Mouse (Mus musculus): Measurements from ENCODE around the gene Ugcg.

DNA sequence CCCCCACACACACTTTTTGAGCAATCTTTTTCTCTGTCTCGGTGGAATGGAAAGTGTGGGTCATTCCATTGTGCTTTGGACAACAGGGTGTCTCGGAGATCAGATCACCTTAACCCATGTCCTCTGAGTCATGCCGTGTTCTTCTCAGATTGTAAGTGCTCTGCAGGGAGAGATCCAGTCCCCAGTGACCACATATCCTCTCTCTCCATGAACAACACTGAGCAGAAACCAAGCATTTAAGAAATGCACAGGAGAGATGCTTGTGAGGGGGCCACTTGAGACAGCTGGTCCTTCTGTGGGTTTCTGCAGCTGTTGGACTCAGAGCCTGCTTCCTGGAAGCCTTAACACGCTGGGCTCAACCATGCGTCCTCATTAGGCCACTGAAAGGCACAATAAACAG is 66.9 kb downstream of the Ugcg start:
- TF ChIP-seq CTCF (IDR thresholded peaks at IDR 0.05; ENCODE audit: borderline replicate concordance, insufficient read depth, low read depth, low read length), result no peak
- TF ChIP-seq POLR2A (IDR thresholded peaks at IDR 0.05; ENCODE audit: borderline replicate concordance, insufficient read depth, low read length), result no peak
